Mouse (Mus musculus): ENCODE measurements around the gene Cort.

- TF ChIP-seq POLR2A (IDR thresholded peaks at IDR 0.05; ENCODE audit: borderline replicate concordance, control insufficient read depth, low read depth, low read length), result no peak
- TF ChIP-seq CTCF (IDR thresholded peaks at IDR 0.05; ENCODE audit: control insufficient read depth, insufficient read depth, low read length), result no peak
Observed at GRCm38 (mm10) chr4:149131789-149132565, 5.4 kb upstream of the Cort start.

Data from bone marrow, adult 2 months (tissue).